Mouse (Mus musculus) hindbrain, embryonic 14.5 days (tissue): ENCODE data around the gene Snap23. TPM values are rescaled to one million over a fixed set of nuclear protein-coding genes. Genes with fewer than 3 reads are reported as not detected.
A peak's percentile ranks its signal among the peaks of the same experiment; 100 is the strongest.

Experiments used
- ATAC-seq: fragments of 200-750 bp; cut with Nextera tagmentation; 2 replicates; pipeline ENCODE4 v1.8.0; 2017; ENCODE audit warnings: moderate number of reproducible peaks, mild to moderate bottlenecking, moderate TSS enrichment, moderate library complexity; ENCODE audit not compliant: low FRiP score
- DNase-seq: peaks from one replicate; pipeline ENCODE4 v3.0.0-alpha.2; 2015; ENCODE audit warnings: low spot score
- H3K27ac ChIP-seq: fragments of 300-500 bp; sonication (generic); 2 replicates; pipeline ENCODE4 v1.5.1; 2014; ENCODE audit warnings: mild to moderate bottlenecking, moderate library complexity
- H3K27me3 ChIP-seq: fragments of 300-500 bp; sonication (generic); 2 replicates; pipeline ENCODE4 v1.6.1; 2014; ENCODE audit warnings: mild to moderate bottlenecking, low read length, mixed read lengths; ENCODE audit not compliant: control insufficient read depth, insufficient read depth
- H3K36me3 ChIP-seq: fragments of 300-500 bp; sonication (generic); replicated peaks from 2 replicates; pipeline ENCODE4 v1.6.1; 2014; ENCODE audit not compliant: control insufficient read depth, insufficient read depth
- H3K4me1 ChIP-seq: fragments of 300-500 bp; sonication (generic); replicated peaks from 2 replicates; pipeline ENCODE4 v1.6.1; 2014; ENCODE audit warnings: antibody characterized with exemption, low read length, mixed read lengths; ENCODE audit not compliant: control insufficient read depth, insufficient read depth
- H3K4me2 ChIP-seq: fragments of 300-500 bp; sonication (generic); replicated peaks from 2 replicates; pipeline ENCODE4 v1.6.1; 2014; ENCODE audit warnings: mild to moderate bottlenecking, moderate library complexity
- H3K4me3 ChIP-seq: fragments of 300-500 bp; sonication (generic); replicated peaks from 2 replicates; pipeline ENCODE4 v1.5.1; 2014; ENCODE audit warnings: mild to moderate bottlenecking, low read length
- H3K9ac ChIP-seq: fragments of 300-500 bp; sonication (generic); 2 replicates; pipeline ENCODE4 v1.6.1; 2014
- H3K9me3 ChIP-seq: fragments of 300-500 bp; sonication (generic); 2 replicates; pipeline ENCODE4 v1.6.1; 2016; ENCODE audit warnings: low read length; ENCODE audit not compliant: control insufficient read depth
- WGBS: fragments of 180-500 bp; shearing (Covaris S2); extraction: QIAGEN DNeasy Blood & Tissue Kit; methylation state at CpG from one replicate; pipeline ENCODE4 v1.1.7; 2014; 5-methylcytosine and 5-hydroxymethylcytosine counted together
- polyA plus RNA-seq: library from polyadenylated mRNA; unstranded; fragments of >200 nt; fragmentation: Nextera tagmentation; extraction: Ambion mirVana; gene quantifications from 2 replicates; pipeline ENCODE4 v1.2.1, GENCODE M21; 2014

The Snap23 gene
- polyA plus RNA-seq, 1 experiment from 2014 or later: 18.9 TPM

- H3K27me3 ChIP-seq: no peaks in the 10 kb centered on the region
- H3K27ac ChIP-seq: no peak overlapping the region
- WGBS: 88% methylated on average over 2 of the region's 2 CpGs
- ATAC-seq (no peak), DNase-seq (no peak)
- no peaks in the 10 kb centered on the region for H3K9me3 ChIP-seq
- no peak overlapping the region for H3K9ac ChIP-seq
- H3K36me3 ChIP-seq: peaks cover 13% of the 10 kb centered on the region; the same call in 1 of the 2 replicates
- H3K4me1 ChIP-seq: peaks cover 6% of the 10 kb centered on the region
- H3K4me2 ChIP-seq: no peak overlapping the region
- H3K4me3 ChIP-seq: no peak overlapping the region
Measured at GRCm38 (mm10) chr2:120631521-120631920, 64.0 kb downstream of the Snap23 start.

- Histone ChIP-seq H3K27ac (no peak overlapping the region), H3K4me1 (peaks cover 6% of the 10 kb centered on the region), H3K36me3 (peaks cover 13% of the 10 kb centered on the region; the same call in 1 of the 2 replicates), H3K4me2 (no peak overlapping the region), H3K9ac (no peak overlapping the region), H3K4me3 (no peak overlapping the region), H3K9me3 (no peaks in the 10 kb centered on the region), H3K27me3 (no peaks in the 10 kb centered on the region)
- 79% methylated on average over 4 of the region's 4 CpGs for WGBS
- DNase-seq: no peak
- ATAC-seq: no peak
Measured at GRCm38 (mm10) chr2:120631957-120632356, 64.5 kb downstream of the Snap23 start.

GRCm38 (mm10) chr2:120640835-120641234, 73.4 kb downstream of the Snap23 start:
- Histone ChIP-seq H3K27me3 (no peaks in the 10 kb centered on the region), H3K36me3 (0 out of 2 replicates have a peak, but pooled peaks cover 6% of the 10 kb centered on the region), H3K9ac (no peak overlapping the region), H3K4me3 (no peak overlapping the region), H3K27ac (no peak overlapping the region), H3K4me2 (no peak overlapping the region), H3K9me3 (no peaks in the 10 kb centered on the region), H3K4me1 (no peaks in the 10 kb centered on the region)
- 93% methylated on average over 8 of the region's 8 CpGs for WGBS
- ATAC-seq (no peak), DNase-seq (no peak)

- DNase-seq (peak; percentile 32), ATAC-seq (peak; percentile 53; the same call in 1 of the 2 replicates)
- H3K9me3 ChIP-seq: no peaks in the 10 kb centered on the region
- H3K4me1 ChIP-seq: no peaks in the 10 kb centered on the region
- H3K27me3 ChIP-seq: no peaks in the 10 kb centered on the region
- 0 out of 2 replicates have a peak overlapping the region, but pooled peaks have one; percentile 32 for H3K27ac ChIP-seq
- no peak overlapping the region for H3K4me3 ChIP-seq
- WGBS: 60% methylated on average over 7 of the region's 7 CpGs
- no peak overlapping the region for H3K9ac ChIP-seq
- H3K36me3 ChIP-seq: 0 out of 2 replicates have a peak, but pooled peaks cover 6% of the 10 kb centered on the region
- no peak overlapping the region for H3K4me2 ChIP-seq
Measured at GRCm38 (mm10) chr2:120643836-120644235, 76.4 kb downstream of the Snap23 start.

GRCm38 (mm10) chr2:120646777-120647176, 79.3 kb downstream of the Snap23 start:
- DNase-seq: no peak
- 78% methylated on average over 4 of the region's 4 CpGs for whole genome bisulfite sequencing
- Histone ChIP-seq H3K4me3 (no peak overlapping the region), H3K27ac (no peak overlapping the region), H3K9me3 (no peaks in the 10 kb centered on the region), H3K36me3 (no peaks in the 10 kb centered on the region), H3K4me1 (no peaks in the 10 kb centered on the region), H3K27me3 (no peaks in the 10 kb centered on the region), H3K4me2 (no peak overlapping the region), H3K9ac (no peak overlapping the region)
- ATAC-seq: no peak

Other genes starting within 250 kb of the Snap23 start
- gene Vps39, start 214.5 kb upstream of the Snap23 start, polyA plus RNA-seq: 48.3 and 49.9 TPM in 2 replicates
- gene Ganc, start 163.8 kb upstream of the Snap23 start, polyA plus RNA-seq: 7.9 and 8.7 TPM in 2 replicates
- 8.9 and 10.6 TPM in 2 replicates for gene Tmem87a, start 163.6 kb upstream of the Snap23 start, polyA plus RNA-seq
- gene Capn3, start 111.7 kb upstream of the Snap23 start, polyA plus RNA-seq: 0.64 and 1.7 TPM in 2 replicates
- gene Zfp106, start 3.8 kb upstream of the Snap23 start, polyA plus RNA-seq: 46.4 and 48.0 TPM in 2 replicates
- gene Haus2, start 41.7 kb downstream of the Snap23 start, polyA plus RNA-seq: 25.3 and 28.7 TPM in 2 replicates
- 30.8 and 31.4 TPM in 2 replicates for gene Lrrc57, start 41.8 kb downstream of the Snap23 start, polyA plus RNA-seq
- gene Stard9, start 61.5 kb downstream of the Snap23 start, polyA plus RNA-seq: 4.7 and 7.0 TPM in 2 replicates